Mouse (Mus musculus): ENCODE data around the gene Tead3.

Gene Tead3

GRCm38 (mm10) chr17:28300850-28301249 lies 49.8 kb downstream of the Tead3 start:
- DNase-seq = no peak

DNA sequence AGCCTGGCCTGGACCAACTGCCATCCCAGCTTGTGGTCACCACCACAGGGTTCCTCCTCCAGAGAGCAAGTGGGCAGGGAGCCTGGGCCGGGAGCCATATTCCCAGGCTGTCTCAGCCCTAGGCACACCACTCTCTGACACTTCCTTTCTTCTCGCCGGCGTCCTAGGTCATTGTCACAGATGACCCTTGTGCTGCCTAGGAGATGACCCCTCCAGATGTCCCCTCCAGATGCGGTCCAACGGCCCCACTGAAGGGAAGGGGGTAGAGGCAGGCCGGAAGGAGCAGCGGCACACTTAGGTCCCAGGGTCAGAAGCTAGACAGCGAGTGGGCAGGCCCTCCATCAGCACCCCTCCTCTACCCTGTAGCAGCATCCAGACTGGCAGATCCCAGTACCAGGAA lies 50.3 kb downstream of the Tead3 start:
- DNase-seq = no peak

DNA sequence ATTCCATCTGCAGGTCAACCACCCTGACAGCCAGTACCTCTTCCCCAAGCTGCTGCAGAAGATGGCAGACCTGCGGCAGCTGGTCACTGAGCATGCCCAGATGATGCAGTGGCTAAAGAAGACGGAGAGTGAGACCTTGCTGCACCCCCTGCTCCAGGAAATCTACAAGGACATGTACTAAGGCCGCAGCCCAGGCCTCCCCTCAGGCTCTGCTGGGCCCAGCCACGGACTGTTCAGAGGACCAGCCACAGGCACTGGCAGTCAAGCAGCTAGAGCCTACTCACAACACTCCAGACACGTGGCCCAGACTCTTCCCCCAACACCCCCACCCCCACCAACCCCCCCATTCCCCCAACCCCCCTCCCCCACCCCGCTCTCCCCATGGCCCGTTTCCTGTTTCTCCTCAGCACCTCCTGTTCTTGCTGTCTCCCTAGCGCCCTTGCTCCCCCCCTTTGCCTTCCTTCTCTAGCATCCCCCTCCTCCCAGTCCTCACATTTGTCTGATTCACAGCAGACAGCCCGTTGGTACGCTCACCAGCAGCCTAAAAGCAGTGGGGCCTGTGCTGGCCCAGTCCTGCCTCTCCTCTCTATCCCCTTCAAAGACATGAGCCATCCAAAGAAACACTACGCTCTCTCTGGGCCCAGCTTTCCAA lies 50.8 kb downstream of the Tead3 start:
- no peak for DNase-seq

DNA sequence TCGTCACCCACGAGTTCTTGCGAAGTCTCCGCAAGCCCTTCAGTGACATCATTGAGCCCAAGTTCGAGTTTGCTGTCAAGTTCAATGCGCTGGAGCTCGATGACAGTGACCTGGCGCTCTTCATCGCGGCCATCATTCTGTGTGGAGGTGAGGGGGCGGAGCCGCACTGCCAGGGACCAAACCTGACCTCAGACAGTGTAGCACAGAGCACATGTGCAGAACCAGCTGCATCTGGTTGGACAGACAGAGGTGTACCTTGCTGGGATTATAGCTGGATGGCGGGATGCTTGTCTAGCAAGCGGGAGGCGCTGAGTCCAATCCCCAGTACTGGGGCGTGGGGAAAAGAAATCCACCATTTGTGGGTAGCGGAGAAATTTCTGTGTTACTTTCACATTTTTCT lies 51.7 kb downstream of the Tead3 start:
- no peak for DNase-seq

GRCm38 (mm10) chr17:28294449-28295333 lies 55.9 kb downstream of the Tead3 start:
- DNase-seq = no peak

GRCm38 (mm10) chr17:28293716-28294115 lies 56.9 kb downstream of the Tead3 start:
- DNase-seq = no peak

GRCm38 (mm10) chr17:28291346-28291745 lies 59.3 kb downstream of the Tead3 start:
- DNase-seq = no peak

- no peak for DNase-seq
Measured at GRCm38 (mm10) chr17:28290671-28291070, 59.9 kb downstream of the Tead3 start.

DNA sequence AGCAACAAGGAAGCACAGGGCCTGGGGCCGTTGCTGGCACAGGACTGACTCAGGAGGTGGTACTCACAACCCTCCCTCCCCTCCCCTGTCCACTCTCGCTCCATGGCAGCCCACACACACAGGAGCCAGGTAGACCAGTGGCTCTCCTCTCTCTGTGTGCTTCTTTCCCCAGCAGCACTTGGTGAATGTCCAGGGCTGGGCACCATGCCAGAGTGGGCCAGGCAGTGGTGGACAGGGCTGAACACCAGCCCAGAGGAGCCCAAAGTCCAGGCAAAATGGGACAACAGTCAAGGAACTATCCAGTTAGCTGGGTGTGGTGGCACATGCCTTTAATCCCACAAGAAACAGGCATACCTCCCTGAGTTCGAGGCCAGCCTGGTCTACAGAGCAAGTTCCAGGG lies 60.4 kb downstream of the Tead3 start:
- peak; percentile 90 for DNase-seq

DNA sequence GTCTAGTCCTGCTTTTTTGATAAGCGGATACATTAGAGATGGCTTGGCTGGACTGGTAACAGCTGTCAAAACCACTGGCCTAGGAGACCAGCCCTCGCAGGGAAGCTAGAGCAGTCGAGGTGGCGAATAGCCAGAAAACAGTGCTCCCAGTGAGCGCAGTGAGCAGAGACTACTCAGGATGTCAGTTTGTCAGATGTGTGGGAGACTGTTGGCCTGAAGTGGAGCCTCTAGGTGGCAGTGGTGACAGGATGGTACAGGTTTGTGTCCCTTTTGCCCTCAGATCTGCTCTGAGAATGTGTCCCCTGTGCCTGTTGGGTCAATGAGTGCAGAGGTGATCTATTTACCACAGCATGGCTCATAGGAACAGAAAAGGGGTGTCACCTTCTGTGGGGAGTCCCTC lies 62.6 kb downstream of the Tead3 start:
- DNase-seq = no peak

GRCm38 (mm10) chr17:28287578-28287977 lies 63.0 kb downstream of the Tead3 start:
- peak; percentile 67 for DNase-seq

- peak; percentile 49 for DNase-seq
Measured at GRCm38 (mm10) chr17:28286964-28287363, 63.7 kb downstream of the Tead3 start.

DNA sequence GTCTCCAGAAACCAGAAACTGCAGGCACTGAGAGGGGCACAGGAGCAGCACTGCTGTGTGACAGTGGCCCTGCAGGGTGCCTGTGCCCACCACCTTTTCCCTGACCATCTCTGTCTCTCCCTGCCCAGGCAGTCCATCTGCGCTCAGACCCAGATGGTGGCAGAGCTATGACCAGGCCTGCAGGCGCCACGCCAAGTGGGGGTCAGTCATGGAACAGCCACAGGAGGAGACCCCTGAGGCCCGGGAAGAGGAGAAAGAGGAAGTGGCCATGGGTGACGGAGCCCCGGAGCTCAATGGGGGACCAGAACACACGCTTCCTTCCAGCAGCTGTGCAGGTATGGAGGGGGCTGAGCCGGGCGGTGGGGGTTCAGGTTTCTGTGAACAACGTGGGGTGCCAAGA lies 64.5 kb downstream of the Tead3 start:
- DNase-seq = no peak

GRCm38 (mm10) chr17:28283199-28283598 lies 67.4 kb downstream of the Tead3 start:
- no peak for DNase-seq

DNA sequence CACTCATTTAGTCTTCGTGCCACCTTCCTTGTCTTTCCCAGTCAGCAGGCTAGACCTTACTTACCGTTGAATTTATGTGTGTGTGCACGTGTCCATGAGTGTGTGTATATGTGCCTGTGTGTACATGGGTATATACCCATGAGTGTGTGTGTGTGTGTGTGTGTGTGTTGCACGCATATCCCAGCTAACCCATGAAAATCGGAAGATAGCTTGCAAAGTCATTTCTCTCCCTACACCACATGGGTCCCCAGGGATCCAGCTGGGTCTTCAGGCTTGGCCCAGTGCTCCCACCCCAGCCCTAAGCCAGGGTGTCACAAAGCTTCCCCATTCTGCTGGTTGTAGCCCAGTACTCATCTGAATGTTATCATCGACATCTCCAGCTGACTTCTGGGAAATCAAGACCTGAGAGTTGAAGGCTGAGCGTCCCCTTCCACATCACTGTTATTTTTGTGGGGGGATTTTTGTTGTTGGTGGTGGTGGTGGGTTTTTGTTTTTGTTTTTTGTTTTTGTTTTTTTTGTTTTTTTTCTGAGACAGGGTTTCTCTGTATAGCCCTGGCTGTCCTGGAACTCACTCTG lies 68.7 kb downstream of the Tead3 start:
- no peak for DNase-seq
